10 mouse cellular contexts compared by ENCODE assay signal in genomic region chr17:88641012-88641411, GRCm38 (mm10). TPM values are rescaled to one million over a fixed set of nuclear protein-coding genes. Genes with fewer than 3 reads are reported as not detected.
DNase-seq lines count a peak whose midpoint lies in the region; ATAC-seq and TF ChIP-seq lines count a peak whose summit lies in the region.
"Had no signal": no experiment of that assay in that cellular context is flagged by ENCODE, and none has a peak within 500 bp of the region (broad histone marks: within the 10 kb centered on the region; RNA-seq: fewer than 3 reads in every experiment).

No protein-coding gene starts in this region.

- no peak overlapping the region for H3K9ac ChIP-seq in kidney, embryonic 16.5 days (replicated peaks; ENCODE audit: low read length)
- H3K9ac ChIP-seq in liver, adult 2 months (ENCODE audit: low read depth, low read length) = no peak overlapping the region

- H3K4me3 ChIP-seq in kidney, embryonic 16.5 days (ENCODE audit: low read length) = no peak overlapping the region
- no peak overlapping the region for H3K4me3 ChIP-seq in liver, adult 2 months (ENCODE audit: insufficient read depth, low read depth, low read length)
- H3K4me3 ChIP-seq: erythroblast, embryonic 14.5 days had no signal

- no peaks in the 10 kb centered on the region for H3K9me3 ChIP-seq in kidney, embryonic 16.5 days (ENCODE audit: low read length)

- ATAC-seq in kidney, embryonic 16.5 days (ENCODE audit: low FRiP score, low TSS enrichment) = peak; percentile 63; the same call in 1 of the 2 replicates

- H3K27ac ChIP-seq in kidney, embryonic 16.5 days (ENCODE audit: low read length) = no peak overlapping the region
- H3K27ac ChIP-seq in liver, adult 2 months (replicated peaks; ENCODE audit: insufficient read depth, low read depth, low read length) = no peak overlapping the region

- peaks cover 21% of the 10 kb centered on the region for H3K36me3 ChIP-seq in kidney, embryonic 16.5 days (ENCODE audit: insufficient read depth, low read length)
- peaks cover 11% of the 10 kb centered on the region for H3K36me3 ChIP-seq in liver, adult 2 months (ENCODE audit: control insufficient read depth, insufficient read depth, low read length)

- 29% methylated on average over 6 of the region's 6 CpGs for WGBS in kidney, embryonic 16.5 days
- 26% methylated on average over 6 of the region's 6 CpGs for WGBS in liver, adult 2 months

- no peak overlapping the region for H3K4me2 ChIP-seq in kidney, embryonic 16.5 days (replicated peaks; ENCODE audit: low read depth, low read length)

- H3K4me1 ChIP-seq in kidney, embryonic 16.5 days (ENCODE audit: insufficient read depth, low read length) = no peaks in the 10 kb centered on the region
- peaks cover 7% of the 10 kb centered on the region; the same call in 1 of the 2 replicates for H3K4me1 ChIP-seq in liver, adult 2 months (ENCODE audit: control insufficient read depth, insufficient read depth, low read length)

- H3K79me2 ChIP-seq in liver, adult 2 months (ENCODE audit: control insufficient read depth, insufficient read depth, low read length) = no peaks in the 10 kb centered on the region

- H3K27me3 ChIP-seq in kidney, embryonic 16.5 days (ENCODE audit: insufficient read depth, low read length) = no peaks in the 10 kb centered on the region
- no peaks in the 10 kb centered on the region for H3K27me3 ChIP-seq in liver, adult 2 months (ENCODE audit: control insufficient read depth, insufficient read depth, low read length)

- TF ChIP-seq POLR2A in liver, adult 2 months (IDR thresholded peaks at IDR 0.05; ENCODE audit: extremely low read depth, insufficient read depth, low read length) = no peak

- TF ChIP-seq CTCF in liver, adult 2 months (IDR thresholded peaks at IDR 0.05; ENCODE audit: low read depth, low read length) = peak; percentile 69

- DNase-seq in A20 (ENCODE audit: low read depth, low spot score) (peak; percentile 61), NIH3T3 (ENCODE audit: low read depth) (peak; percentile 88)
- peak; percentile 71 to 83 for DNase-seq in cerebellum, postnatal 25 days
- peak; percentile 78 for DNase-seq in gastrocnemius, postnatal 10 days
- DNase-seq in liver, adult 2 months (ENCODE audit: extremely low read depth, low read depth, low spot score) = peak; percentile 57
- peak; percentile 42 for DNase-seq in ovary, postnatal 36 days (ENCODE audit: low spot score)
- peak; percentile 86 for DNase-seq in thymus, postnatal 4 days

RNA-seq across cellular contexts. Expression of gene Gtf2a1l, which starts 27.4 kb away (rescaled TPM):
- not detected for total RNA-seq in gastrocnemius, postnatal 10 days (2021)
- 0.10 TPM in 1 of 2 replicates, not detected in the other for polyA plus RNA-seq in kidney, embryonic 16.5 days (2015; fragmentation: Nextera tagmentation; extraction: Ambion mirVana)
- not detected in 2 replicates for total RNA-seq in liver, adult 2 months (2014; rRNA removed)
- not detected in 2 replicates for polyA plus RNA-seq in liver, adult 2 months (2012; rRNA removed)
- polyA plus RNA-seq: erythroblast, embryonic 14.5 days; small intestine, adult 2 months had no signal

RNA-seq across cellular contexts. Expression of gene Ston1, which starts 43.5 kb away (rescaled TPM):
- 10 to 100 TPM; 14.8 to 15.2 TPM for total RNA-seq in gastrocnemius, postnatal 10 days (2021)
- 6.3 and 9.3 TPM in 2 replicates for polyA plus RNA-seq in kidney, embryonic 16.5 days (2015; fragmentation: Nextera tagmentation; extraction: Ambion mirVana)
- 2.5 and 5.3 TPM in 2 replicates for total RNA-seq in liver, adult 2 months (2014; rRNA removed)
- 5.1 and 5.8 TPM in 2 replicates for polyA plus RNA-seq in liver, adult 2 months (2012; rRNA removed)
- polyA plus RNA-seq: erythroblast, embryonic 14.5 days had no signal
